Mouse (Mus musculus) liver, embryonic 15.5 days (tissue): Measurements from ENCODE around the gene Gm20388. TPM values are rescaled to one million over a fixed set of nuclear protein-coding genes. Genes with fewer than 3 reads are reported as not detected.

Source experiments
- ATAC-seq: fragments of 200-750 bp; cut with Nextera tagmentation; 2 replicates; pipeline ENCODE4 v1.8.0; 2017; ENCODE audit warnings: moderate number of reproducible peaks, mild to moderate bottlenecking, moderate library complexity; ENCODE audit not compliant: insufficient read depth
- H3K27ac ChIP-seq: fragments of 300-500 bp; sonication (generic); replicated peaks from 2 replicates; pipeline ENCODE4 v1.5.1; 2015; ENCODE audit warnings: mild to moderate bottlenecking, inconsistent platforms
- H3K27me3 ChIP-seq: fragments of 300-500 bp; sonication (generic); 2 replicates; pipeline ENCODE4 v1.6.1; 2015; ENCODE audit warnings: mild to moderate bottlenecking, inconsistent platforms
- H3K36me3 ChIP-seq: fragments of 300-500 bp; sonication (generic); replicated peaks from 2 replicates; pipeline ENCODE4 v1.6.1; 2015; ENCODE audit warnings: moderate library complexity, mild to moderate bottlenecking, inconsistent platforms
- H3K4me1 ChIP-seq: fragments of 300-500 bp; sonication (generic); replicated peaks from 2 replicates; pipeline ENCODE4 v1.6.1; 2015; ENCODE audit warnings: inconsistent platforms
- H3K4me2 ChIP-seq: fragments of 300-500 bp; sonication (generic); 2 replicates; pipeline ENCODE4 v1.6.1; 2015; ENCODE audit warnings: moderate library complexity, mild to moderate bottlenecking, inconsistent platforms
- H3K4me3 ChIP-seq: fragments of 300-500 bp; sonication (generic); replicated peaks from 2 replicates; pipeline ENCODE4 v1.5.1; 2015; ENCODE audit warnings: mild to moderate bottlenecking, inconsistent platforms
- H3K9ac ChIP-seq: fragments of 300-500 bp; sonication (generic); 2 replicates; pipeline ENCODE4 v1.6.1; 2015; ENCODE audit warnings: moderate library complexity, mild to moderate bottlenecking, inconsistent platforms
- H3K9me3 ChIP-seq: fragments of 300-500 bp; sonication (generic); replicated peaks from 2 replicates; pipeline ENCODE4 v1.6.1; 2016; ENCODE audit warnings: inconsistent platforms
- WGBS: fragments of 180-500 bp; shearing (Covaris S2); methylation state at CpG from one replicate; pipeline ENCODE4 v1.1.7; 2015; ENCODE audit warnings: mixed read lengths; ENCODE audit not compliant: insufficient replicate concordance; 5-methylcytosine and 5-hydroxymethylcytosine counted together
- polyA plus RNA-seq: library from polyadenylated mRNA; unstranded; fragments of >200 nt; fragmentation: Nextera tagmentation; extraction: Ambion mirVana; gene quantifications from 2 replicates; pipeline ENCODE4 v1.2.1, GENCODE M21; 2015

The Gm20388 gene
- polyA plus RNA-seq, 1 experiment from 2014 or later = not detected

- H3K4me2 ChIP-seq = no peak overlapping the region
- ATAC-seq = no peak
- H3K4me1 ChIP-seq = peaks cover 10% of the 10 kb centered on the region
- no peaks in the 10 kb centered on the region; the same call in 1 of the 2 replicates for H3K27me3 ChIP-seq
- no peak overlapping the region for H3K9ac ChIP-seq
- no peak overlapping the region for H3K4me3 ChIP-seq
- peaks cover 19% of the 10 kb centered on the region for H3K36me3 ChIP-seq
- no peak overlapping the region for H3K27ac ChIP-seq
- WGBS = 65% methylated on average over 5 of the region's 5 CpGs
- H3K9me3 ChIP-seq = no peaks in the 10 kb centered on the region
Observed at GRCm38 (mm10) chr8:123108953-123109352, 3198.3 kb downstream of the Gm20388 start.

- Histone ChIP-seq H3K4me3 (no peak overlapping the region), H3K4me1 (peaks cover 16% of the 10 kb centered on the region), H3K4me2 (no peak overlapping the region), H3K36me3 (peaks cover 2% of the 10 kb centered on the region), H3K9ac (no peak overlapping the region), H3K9me3 (no peaks in the 10 kb centered on the region), H3K27ac (no peak overlapping the region), H3K27me3 (peaks cover 2% of the 10 kb centered on the region)
- ATAC-seq = peak; percentile 50; the same call in 1 of the 2 replicates
- 5% methylated on average over 4 of the region's 4 CpGs for WGBS
Observed at GRCm38 (mm10) chr8:123110649-123111048, 3200.0 kb downstream of the Gm20388 start.

GRCm38 (mm10) chr8:123112892-123113291, 3202.3 kb downstream of the Gm20388 start:
- no peak overlapping the region for H3K27ac ChIP-seq
- no peaks in the 10 kb centered on the region for H3K9me3 ChIP-seq
- H3K27me3 ChIP-seq = peaks cover 24% of the 10 kb centered on the region
- no peak overlapping the region for H3K4me3 ChIP-seq
- H3K4me2 ChIP-seq = no peak overlapping the region
- 68% methylated on average over 9 of the region's 9 CpGs for WGBS
- no peaks in the 10 kb centered on the region for H3K36me3 ChIP-seq
- no peak overlapping the region for H3K9ac ChIP-seq
- peaks cover 38% of the 10 kb centered on the region for H3K4me1 ChIP-seq
- no peak for ATAC-seq

GRCm38 (mm10) chr8:123113908-123114469, 3203.3 kb downstream of the Gm20388 start:
- no peak overlapping the region for H3K4me2 ChIP-seq
- H3K4me1 ChIP-seq = peaks cover 49% of the 10 kb centered on the region
- H3K27ac ChIP-seq = no peak overlapping the region

GRCm38 (mm10) chr8:123114644-123115043, 3204.0 kb downstream of the Gm20388 start:
- no peak overlapping the region for H3K27ac ChIP-seq
- no peaks in the 10 kb centered on the region for H3K36me3 ChIP-seq
- peaks cover 51% of the 10 kb centered on the region for H3K4me1 ChIP-seq
- no peak overlapping the region for H3K4me2 ChIP-seq
- peaks cover 42% of the 10 kb centered on the region for H3K27me3 ChIP-seq
- H3K9ac ChIP-seq = no peak overlapping the region
- no peaks in the 10 kb centered on the region for H3K9me3 ChIP-seq
- WGBS = 2% methylated on average over 3 of the region's 3 CpGs
- H3K4me3 ChIP-seq = no peak overlapping the region
- no peak for ATAC-seq

More at GRCm38 (mm10) chr8:123113908-123114469, 3203.3 kb downstream of the Gm20388 start:
- no peaks in the 10 kb centered on the region for H3K9me3 ChIP-seq
- H3K36me3 ChIP-seq = no peaks in the 10 kb centered on the region
- no peak for ATAC-seq
- no peak overlapping the region for H3K4me3 ChIP-seq
- peaks cover 35% of the 10 kb centered on the region for H3K27me3 ChIP-seq
- no peak overlapping the region for H3K9ac ChIP-seq
- WGBS = 10% methylated on average over 2 of the region's 2 CpGs

GRCm38 (mm10) chr8:123117127-123117731, 3206.6 kb downstream of the Gm20388 start, which contains the start of gene Cpne7:
Gene Cpne7 (plus strand): TSS chr8:123117374.
- H3K9ac ChIP-seq = peak within 1 kb of the TSS; percentile 25; the same call in 1 of the 2 replicates
- ATAC-seq = peak; percentile 63
- WGBS = under 1% methylated on average over 51 of the region's 51 CpGs

GRCm38 (mm10) chr8:123117744-123118143, 3207.1 kb downstream of the Gm20388 start:
- no peaks in the 10 kb centered on the region for H3K9me3 ChIP-seq
- peak overlapping the region; percentile 87 for H3K4me2 ChIP-seq
- WGBS = 3% methylated on average over 17 of the region's 17 CpGs
- H3K4me3 ChIP-seq = peak overlapping the region; percentile 54
- H3K27me3 ChIP-seq = peaks cover 64% of the 10 kb centered on the region
- no peak for ATAC-seq
- no peak overlapping the region for H3K27ac ChIP-seq
- H3K36me3 ChIP-seq = no peaks in the 10 kb centered on the region
- H3K4me1 ChIP-seq = peaks cover 47% of the 10 kb centered on the region
- peak overlapping the region; percentile 25; the same call in 1 of the 2 replicates for H3K9ac ChIP-seq

More at GRCm38 (mm10) chr8:123117127-123117731, 3206.6 kb downstream of the Gm20388 start, which contains the start of gene Cpne7:
- Histone ChIP-seq H3K36me3 (no peaks in the 10 kb centered on the region), H3K4me2 (peak within 1 kb of the TSS; percentile 87), H3K27ac (no peak within 1 kb of the TSS), H3K4me3 (peak within 1 kb of the TSS; percentile 54), H3K9me3 (no peaks in the 10 kb centered on the region), H3K4me1 (peaks cover 47% of the 10 kb centered on the region), H3K27me3 (peaks cover 59% of the 10 kb centered on the region)

GRCm38 (mm10) chr8:123122059-123122458, 3211.4 kb downstream of the Gm20388 start:
- no peak for ATAC-seq
- no peaks in the 10 kb centered on the region for H3K9me3 ChIP-seq
- no peaks in the 10 kb centered on the region for H3K36me3 ChIP-seq
- H3K27ac ChIP-seq = no peak overlapping the region
- H3K4me2 ChIP-seq = no peak overlapping the region
- 59% methylated on average over 9 of the region's 9 CpGs for WGBS
- H3K9ac ChIP-seq = no peak overlapping the region
- peaks cover 29% of the 10 kb centered on the region for H3K4me1 ChIP-seq
- no peak overlapping the region for H3K4me3 ChIP-seq
- peaks cover 80% of the 10 kb centered on the region for H3K27me3 ChIP-seq

GRCm38 (mm10) chr8:123122670-123123069, 3212.0 kb downstream of the Gm20388 start:
- H3K9me3 ChIP-seq = no peaks in the 10 kb centered on the region
- peaks cover 23% of the 10 kb centered on the region for H3K4me1 ChIP-seq
- WGBS = 66% methylated on average over 5 of the region's 5 CpGs
- no peaks in the 10 kb centered on the region for H3K36me3 ChIP-seq
- H3K27me3 ChIP-seq = peaks cover 80% of the 10 kb centered on the region
- no peak overlapping the region for H3K4me2 ChIP-seq
- no peak for ATAC-seq
- no peak overlapping the region for H3K27ac ChIP-seq
- H3K4me3 ChIP-seq = no peak overlapping the region
- H3K9ac ChIP-seq = no peak overlapping the region

- 10% methylated on average over 19 of the region's 19 CpGs for WGBS
- Histone ChIP-seq H3K9ac (no peak overlapping the region), H3K4me1 (peaks cover 8% of the 10 kb centered on the region), H3K36me3 (no peaks in the 10 kb centered on the region), H3K27me3 (peaks cover 86% of the 10 kb centered on the region), H3K4me3 (no peak overlapping the region), H3K9me3 (no peaks in the 10 kb centered on the region), H3K27ac (no peak overlapping the region), H3K4me2 (peak overlapping the region; percentile 23; the same call in 1 of the 2 replicates)
- peak; percentile 54; the same call in 1 of the 2 replicates for ATAC-seq
Observed at GRCm38 (mm10) chr8:123126193-123126816, 3215.7 kb downstream of the Gm20388 start.

- Histone ChIP-seq H3K4me3 (no peak overlapping the region), H3K9ac (no peak overlapping the region), H3K9me3 (peaks cover 4% of the 10 kb centered on the region; the same call in 1 of the 2 replicates), H3K4me1 (peaks cover 6% of the 10 kb centered on the region), H3K27ac (no peak overlapping the region), H3K27me3 (peaks cover 53% of the 10 kb centered on the region), H3K4me2 (no peak overlapping the region), H3K36me3 (no peaks in the 10 kb centered on the region)
- WGBS = 41% methylated on average over 9 of the region's 9 CpGs
- ATAC-seq = no peak
Observed at GRCm38 (mm10) chr8:123131041-123131440, 3220.4 kb downstream of the Gm20388 start.
